Mouse (Mus musculus): ENCODE measurements at regions not wholly inside any gene's neighbourhood (a gene's known extent, or its start where the extent isn't known, plus 50 kb on each side); places are given as distances from the start of the nearest gene placed in this dataset.

- no peak overlapping the region for H3K4me3 ChIP-seq
- H3K4me1 ChIP-seq: no peaks in the 10 kb centered on the region
- no peak for DNase-seq (ENCODE audit: extremely low spot score, low spot score)
- WGBS: 81% methylated on average over 12 of the region's 12 CpGs
- H3K27ac ChIP-seq: no peak overlapping the region
- H3K9me3 ChIP-seq: peaks cover 2% of the 10 kb centered on the region; the same call in 1 of the 2 replicates
- no peaks in the 10 kb centered on the region for H3K27me3 ChIP-seq (ENCODE audit: poor library complexity, severe bottlenecking)
- no peaks in the 10 kb centered on the region for H3K36me3 ChIP-seq (replicated peaks)
These were observed 237.0 kb downstream of the Impad1 start for GRCm38 (mm10) chr4:4556126-4556525.

- Histone ChIP-seq H3K36me3 (replicated peaks) (no peaks in the 10 kb centered on the region), H3K27me3 (ENCODE audit: poor library complexity, severe bottlenecking) (no peaks in the 10 kb centered on the region), H3K4me1 (no peaks in the 10 kb centered on the region), H3K27ac (no peak overlapping the region), H3K4me3 (no peak overlapping the region), H3K9me3 (peaks cover 4% of the 10 kb centered on the region; the same call in 1 of the 2 replicates)
- no peak for DNase-seq (ENCODE audit: extremely low spot score, low spot score)
- 87% methylated on average over 5 of the region's 5 CpGs for WGBS
These were observed 242.9 kb downstream of the Impad1 start for GRCm38 (mm10) chr4:4550301-4550700.

GRCm38 (mm10) chr4:4549893-4550292, 243.3 kb downstream of the Impad1 start:
- no peaks in the 10 kb centered on the region for H3K4me1 ChIP-seq
- 73% methylated on average over 4 of the region's 4 CpGs for WGBS
- no peaks in the 10 kb centered on the region for H3K27me3 ChIP-seq (ENCODE audit: poor library complexity, severe bottlenecking)
- no peak overlapping the region for H3K27ac ChIP-seq
- H3K4me3 ChIP-seq: no peak overlapping the region
- DNase-seq (ENCODE audit: extremely low spot score, low spot score): no peak
- no peaks in the 10 kb centered on the region for H3K36me3 ChIP-seq (replicated peaks)
- H3K9me3 ChIP-seq: peaks cover 4% of the 10 kb centered on the region; the same call in 1 of the 2 replicates

GRCm38 (mm10) chr4:4537172-4537753, 255.9 kb downstream of the Impad1 start:
- Histone ChIP-seq H3K36me3 (replicated peaks) (no peaks in the 10 kb centered on the region), H3K4me3 (no peak overlapping the region), H3K4me1 (no peaks in the 10 kb centered on the region), H3K27ac (no peak overlapping the region), H3K27me3 (ENCODE audit: poor library complexity, severe bottlenecking) (no peaks in the 10 kb centered on the region), H3K9me3 (no peaks in the 10 kb centered on the region)
- no peak for DNase-seq (ENCODE audit: extremely low spot score, low spot score)
- 87% methylated on average over 2 of the region's 2 CpGs for WGBS

- 91% methylated on average over 4 of the region's 4 CpGs for WGBS
These were observed 261.0 kb downstream of the Impad1 start for GRCm38 (mm10) chr4:4532196-4532595.

GRCm38 (mm10) chr4:4528311-4528710, 264.8 kb downstream of the Impad1 start:
- no peaks in the 10 kb centered on the region for H3K36me3 ChIP-seq (replicated peaks)
- 87% methylated on average over 12 of the region's 12 CpGs for WGBS
- no peak overlapping the region for H3K27ac ChIP-seq
- H3K27me3 ChIP-seq (ENCODE audit: poor library complexity, severe bottlenecking): no peaks in the 10 kb centered on the region
- H3K9me3 ChIP-seq: no peaks in the 10 kb centered on the region
- H3K4me1 ChIP-seq: no peaks in the 10 kb centered on the region
- H3K4me3 ChIP-seq: no peak overlapping the region
- DNase-seq (ENCODE audit: extremely low spot score, low spot score): no peak

More at GRCm38 (mm10) chr4:4532196-4532595, 261.0 kb downstream of the Impad1 start:
- Histone ChIP-seq H3K4me1 (no peaks in the 10 kb centered on the region), H3K4me3 (no peak overlapping the region), H3K27me3 (ENCODE audit: poor library complexity, severe bottlenecking) (no peaks in the 10 kb centered on the region), H3K9me3 (no peaks in the 10 kb centered on the region), H3K36me3 (replicated peaks) (no peaks in the 10 kb centered on the region), H3K27ac (no peak overlapping the region)
- DNase-seq (ENCODE audit: extremely low spot score, low spot score): no peak

- no peak for DNase-seq (ENCODE audit: extremely low spot score, low spot score)
- 78% methylated on average over 2 of the region's 2 CpGs for WGBS
These were observed 271.4 kb downstream of the Impad1 start for GRCm38 (mm10) chr4:4521757-4522156.

GRCm38 (mm10) chr4:4518741-4519140, 274.4 kb downstream of the Impad1 start:
- Histone ChIP-seq H3K27me3 (ENCODE audit: poor library complexity, severe bottlenecking) (no peaks in the 10 kb centered on the region), H3K27ac (no peak overlapping the region), H3K4me3 (no peak overlapping the region), H3K4me1 (no peaks in the 10 kb centered on the region), H3K9me3 (no peaks in the 10 kb centered on the region), H3K36me3 (replicated peaks) (no peaks in the 10 kb centered on the region)
- 92% methylated on average over 2 of the region's 2 CpGs for WGBS
- DNase-seq (ENCODE audit: extremely low spot score, low spot score): no peak

More at GRCm38 (mm10) chr4:4521757-4522156, 271.4 kb downstream of the Impad1 start:
- no peak overlapping the region for H3K4me3 ChIP-seq
- H3K36me3 ChIP-seq (replicated peaks): no peaks in the 10 kb centered on the region
- no peaks in the 10 kb centered on the region for H3K9me3 ChIP-seq
- no peaks in the 10 kb centered on the region for H3K4me1 ChIP-seq
- no peaks in the 10 kb centered on the region for H3K27me3 ChIP-seq (ENCODE audit: poor library complexity, severe bottlenecking)
- H3K27ac ChIP-seq: no peak overlapping the region

- DNase-seq (ENCODE audit: extremely low spot score, low spot score): no peak
- no peak overlapping the region for H3K4me3 ChIP-seq
- H3K4me1 ChIP-seq: no peaks in the 10 kb centered on the region
- no peaks in the 10 kb centered on the region for H3K9me3 ChIP-seq
- no peak overlapping the region for H3K27ac ChIP-seq
- H3K36me3 ChIP-seq (replicated peaks): no peaks in the 10 kb centered on the region
- no peaks in the 10 kb centered on the region for H3K27me3 ChIP-seq (ENCODE audit: poor library complexity, severe bottlenecking)
These were observed 279.8 kb downstream of the Impad1 start for GRCm38 (mm10) chr4:4513351-4513750.

GRCm38 (mm10) chr4:4510180-4510920, 282.8 kb downstream of the Impad1 start:
- no peaks in the 10 kb centered on the region for H3K9me3 ChIP-seq
- 86% methylated on average over 2 of the region's 2 CpGs for WGBS
- H3K27ac ChIP-seq: no peak overlapping the region
- H3K4me1 ChIP-seq: no peaks in the 10 kb centered on the region
- H3K4me3 ChIP-seq: no peak overlapping the region
- no peak for DNase-seq (ENCODE audit: extremely low spot score, low spot score)
- H3K36me3 ChIP-seq (replicated peaks): no peaks in the 10 kb centered on the region
- H3K27me3 ChIP-seq (ENCODE audit: poor library complexity, severe bottlenecking): no peaks in the 10 kb centered on the region

GRCm38 (mm10) chr4:4509296-4509695, 283.9 kb downstream of the Impad1 start:
- WGBS: 91% methylated on average over 3 of the region's 3 CpGs
- Histone ChIP-seq H3K4me3 (no peak overlapping the region), H3K9me3 (no peaks in the 10 kb centered on the region), H3K27ac (no peak overlapping the region), H3K36me3 (replicated peaks) (no peaks in the 10 kb centered on the region), H3K27me3 (ENCODE audit: poor library complexity, severe bottlenecking) (no peaks in the 10 kb centered on the region), H3K4me1 (no peaks in the 10 kb centered on the region)
- DNase-seq (ENCODE audit: extremely low spot score, low spot score): no peak

- H3K9me3 ChIP-seq: no peaks in the 10 kb centered on the region
- H3K4me3 ChIP-seq: no peak overlapping the region
- H3K36me3 ChIP-seq (replicated peaks): no peaks in the 10 kb centered on the region
- 89% methylated on average over 1 of the region's 1 CpGs for WGBS
- peaks cover 12% of the 10 kb centered on the region for H3K4me1 ChIP-seq
- peaks cover 20% of the 10 kb centered on the region for H3K27me3 ChIP-seq (ENCODE audit: poor library complexity, severe bottlenecking)
- no peak overlapping the region for H3K27ac ChIP-seq
- DNase-seq (ENCODE audit: extremely low spot score, low spot score): no peak
These were observed 296.0 kb downstream of the Impad1 start for GRCm38 (mm10) chr4:4497199-4497598.

- peak; percentile 15 for DNase-seq (ENCODE audit: extremely low spot score, low spot score)
- peaks cover 12% of the 10 kb centered on the region for H3K4me1 ChIP-seq
- H3K27me3 ChIP-seq (ENCODE audit: poor library complexity, severe bottlenecking): peaks cover 20% of the 10 kb centered on the region
- H3K4me3 ChIP-seq: no peak overlapping the region
- H3K36me3 ChIP-seq (replicated peaks): no peaks in the 10 kb centered on the region
- no peaks in the 10 kb centered on the region for H3K9me3 ChIP-seq
- 6% methylated on average over 4 of the region's 4 CpGs for WGBS
- no peak overlapping the region for H3K27ac ChIP-seq
These were observed 297.0 kb downstream of the Impad1 start for GRCm38 (mm10) chr4:4496181-4496580.

Measured in forebrain, embryonic 10.5 days (tissue).